Mouse (Mus musculus): ENCODE data around the gene Gimap4. TPM values are rescaled to one million over a fixed set of nuclear protein-coding genes. Genes with fewer than 3 reads are reported as not detected.

The Gimap4 gene
- 0.31 and 0.51 TPM in 2 replicates for polyA plus RNA-seq (2012; rRNA removed)

- H3K4me1 ChIP-seq (ENCODE audit: control insufficient read depth, insufficient read depth, low read length) = peaks cover 1% of the 10 kb centered on the region; the same call in 1 of the 2 replicates
- H3K27ac ChIP-seq (ENCODE audit: insufficient read depth, low read length) = no peak within 1 kb of the TSS
- TF ChIP-seq CTCF (IDR thresholded peaks at IDR 0.05; ENCODE audit: extremely low read depth, insufficient read depth, low read length) (no peak), POLR2A (IDR thresholded peaks at IDR 0.05; ENCODE audit: extremely low read depth, insufficient read depth, low read length) (no peak)
- no peak within 1 kb of the TSS for H3K4me3 ChIP-seq (ENCODE audit: insufficient read depth, low read length)
Measured at GRCm38 (mm10) chr6:48684319-48684718, at the start of gene Gimap4. Gimap4 (plus strand) TSS chr6:48684549.

DNA sequence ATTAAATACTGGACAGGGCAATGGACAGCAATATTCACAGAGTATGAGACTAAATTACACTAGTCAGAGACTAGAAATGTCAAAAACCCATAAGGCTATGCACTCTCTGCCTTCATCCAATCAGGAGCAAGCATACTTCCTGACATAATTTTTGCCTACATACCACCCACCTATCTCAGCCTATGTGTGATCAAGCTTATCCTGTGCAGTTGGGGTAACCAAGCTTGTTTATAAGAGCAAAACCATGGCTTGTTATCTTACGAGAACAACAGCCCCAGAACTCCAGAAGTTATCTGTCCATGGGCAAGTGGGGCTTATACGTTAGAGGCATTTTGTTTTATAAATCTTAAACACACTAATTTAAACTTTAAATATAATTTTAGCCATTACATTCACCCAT lies 49.2 kb upstream of the Gimap4 start:
- Histone ChIP-seq H3K4me1 (ENCODE audit: control insufficient read depth, insufficient read depth, low read length) (peaks cover under 1% of the 10 kb centered on the region), H3K4me3 (ENCODE audit: insufficient read depth, low read length) (no peak overlapping the region), H3K27ac (ENCODE audit: insufficient read depth, low read length) (no peak overlapping the region)
- TF ChIP-seq POLR2A (IDR thresholded peaks at IDR 0.05; ENCODE audit: extremely low read depth, insufficient read depth, low read length) (no peak), CTCF (IDR thresholded peaks at IDR 0.05; ENCODE audit: extremely low read depth, insufficient read depth, low read length) (no peak)

DNA sequence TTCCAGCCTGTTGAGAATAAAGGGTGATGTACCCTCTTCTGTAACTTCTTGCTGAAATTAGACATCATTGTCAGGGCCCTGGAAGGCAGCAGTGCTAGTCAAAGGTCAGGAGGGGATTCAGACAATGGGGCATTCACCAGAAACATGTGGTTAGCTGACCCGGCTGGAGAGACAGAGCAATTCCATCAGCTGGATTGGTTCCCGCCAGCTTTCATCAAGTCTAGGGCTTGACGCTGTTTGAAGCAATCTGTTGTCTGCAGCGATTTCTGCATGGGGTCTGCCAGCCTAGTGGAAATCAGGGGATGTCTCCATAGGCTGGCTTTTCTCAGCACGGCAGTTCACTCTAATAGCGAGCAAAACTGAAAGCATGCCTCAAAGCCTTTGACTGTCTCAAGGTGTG lies 47.8 kb upstream of the Gimap4 start:
- Histone ChIP-seq H3K4me1 (ENCODE audit: control insufficient read depth, insufficient read depth, low read length) (no peaks in the 10 kb centered on the region; the same call in 1 of the 2 replicates), H3K27ac (ENCODE audit: insufficient read depth, low read length) (no peak overlapping the region), H3K4me3 (ENCODE audit: insufficient read depth, low read length) (no peak overlapping the region)
- TF ChIP-seq POLR2A (IDR thresholded peaks at IDR 0.05; ENCODE audit: extremely low read depth, insufficient read depth, low read length) (no peak), CTCF (IDR thresholded peaks at IDR 0.05; ENCODE audit: extremely low read depth, insufficient read depth, low read length) (no peak)

DNA sequence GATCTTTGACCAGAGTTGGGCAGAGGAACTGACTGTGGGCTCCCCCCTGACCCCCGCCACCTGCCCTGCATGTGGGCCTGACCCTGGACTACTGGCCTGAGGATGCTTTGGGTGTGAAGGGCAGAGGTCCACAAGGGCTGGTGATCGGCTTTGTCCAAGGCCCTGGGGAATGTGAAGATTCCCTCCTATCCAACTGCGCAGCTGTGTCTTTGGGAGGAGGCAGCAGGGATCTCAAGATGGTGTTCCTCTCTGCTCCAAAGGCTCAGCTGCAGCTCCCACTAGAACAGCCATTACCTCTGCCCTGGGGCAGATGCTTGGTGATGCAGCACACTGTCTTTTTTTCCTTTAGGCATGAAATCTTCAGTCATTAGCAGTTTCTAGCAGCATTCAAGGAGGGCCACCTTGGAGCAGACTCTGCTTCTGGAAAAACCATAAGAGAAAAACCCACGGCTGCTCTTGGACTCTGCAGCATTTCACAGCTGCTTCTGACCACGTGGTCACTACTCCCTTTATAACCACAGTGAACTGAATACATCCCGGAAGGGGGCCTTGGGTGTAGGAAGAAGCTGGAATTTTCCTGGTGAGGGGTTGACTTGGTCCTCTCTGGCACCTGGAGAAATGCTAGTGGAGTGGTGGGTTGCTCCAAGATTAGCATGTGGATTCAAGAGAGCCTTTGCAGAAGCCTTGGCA lies 46.4 kb upstream of the Gimap4 start:
- Histone ChIP-seq H3K4me1 (ENCODE audit: control insufficient read depth, insufficient read depth, low read length) (no peaks in the 10 kb centered on the region; the same call in 1 of the 2 replicates), H3K27ac (ENCODE audit: insufficient read depth, low read length) (no peak overlapping the region), H3K4me3 (ENCODE audit: insufficient read depth, low read length) (no peak overlapping the region)
- TF ChIP-seq CTCF (IDR thresholded peaks at IDR 0.05; ENCODE audit: extremely low read depth, insufficient read depth, low read length) = no peak
- no peak for TF ChIP-seq POLR2A (IDR thresholded peaks at IDR 0.05; ENCODE audit: extremely low read depth, insufficient read depth, low read length)

DNA sequence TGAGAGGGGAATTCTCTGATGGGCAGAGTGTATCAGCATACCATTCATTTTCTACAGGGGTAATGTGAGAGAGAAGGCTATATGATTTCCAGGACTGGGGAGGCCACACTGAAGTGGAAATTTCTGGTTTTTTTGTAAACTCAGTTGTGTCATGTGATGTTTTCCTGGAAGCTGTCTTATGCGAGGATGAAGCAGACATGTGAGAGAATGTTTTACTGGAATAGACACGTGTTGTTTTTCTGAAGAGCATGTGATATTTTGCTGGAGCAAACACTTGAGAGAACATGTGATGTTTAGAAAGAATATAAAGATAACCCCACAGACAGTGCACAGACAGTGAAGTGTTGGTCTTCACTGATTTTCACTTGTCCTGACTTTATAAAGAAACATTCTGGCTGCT lies 45.8 kb upstream of the Gimap4 start:
- Histone ChIP-seq H3K4me3 (ENCODE audit: insufficient read depth, low read length) (no peak overlapping the region), H3K27ac (ENCODE audit: insufficient read depth, low read length) (no peak overlapping the region), H3K4me1 (ENCODE audit: control insufficient read depth, insufficient read depth, low read length) (no peaks in the 10 kb centered on the region; the same call in 1 of the 2 replicates)
- TF ChIP-seq POLR2A (IDR thresholded peaks at IDR 0.05; ENCODE audit: extremely low read depth, insufficient read depth, low read length) (no peak), CTCF (IDR thresholded peaks at IDR 0.05; ENCODE audit: extremely low read depth, insufficient read depth, low read length) (no peak)

GRCm38 (mm10) chr6:48641391-48641790 lies 43.0 kb upstream of the Gimap4 start:
- TF ChIP-seq CTCF (IDR thresholded peaks at IDR 0.05; ENCODE audit: extremely low read depth, insufficient read depth, low read length) (no peak), POLR2A (IDR thresholded peaks at IDR 0.05; ENCODE audit: extremely low read depth, insufficient read depth, low read length) (no peak)
- Histone ChIP-seq H3K4me3 (ENCODE audit: insufficient read depth, low read length) (no peak overlapping the region), H3K27ac (ENCODE audit: insufficient read depth, low read length) (no peak overlapping the region), H3K4me1 (ENCODE audit: control insufficient read depth, insufficient read depth, low read length) (no peaks in the 10 kb centered on the region; the same call in 1 of the 2 replicates)

DNA sequence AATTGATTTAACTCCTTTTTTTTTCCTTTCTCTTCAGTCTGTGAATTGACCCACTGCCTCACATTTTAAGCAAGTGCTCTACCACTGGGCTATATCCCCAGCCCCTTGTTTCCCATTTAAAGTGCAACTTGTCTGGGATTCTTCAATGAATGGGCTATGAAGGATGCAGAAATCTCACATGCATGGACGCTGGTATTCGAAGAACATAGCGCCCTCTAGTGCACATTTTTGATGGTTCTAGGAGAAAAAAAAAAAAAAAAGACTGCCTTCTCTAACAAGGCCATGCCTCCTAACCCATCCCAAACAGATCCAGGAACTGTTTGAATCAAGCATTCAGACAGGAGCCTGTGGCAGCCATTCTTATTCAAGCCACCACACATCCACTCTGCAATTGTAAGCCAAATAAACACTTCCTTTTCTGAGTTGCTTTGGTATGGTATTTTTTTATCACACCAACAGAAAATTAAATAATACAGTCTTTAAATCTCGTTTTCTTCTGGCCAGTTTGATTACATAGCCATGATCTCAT lies 41.5 kb upstream of the Gimap4 start:
- TF ChIP-seq CTCF (IDR thresholded peaks at IDR 0.05; ENCODE audit: extremely low read depth, insufficient read depth, low read length) (peak; percentile 59; the same call in 1 of the 2 replicates), POLR2A (IDR thresholded peaks at IDR 0.05; ENCODE audit: extremely low read depth, insufficient read depth, low read length) (no peak)
- no peak overlapping the region for H3K27ac ChIP-seq (ENCODE audit: insufficient read depth, low read length)
- no peak overlapping the region for H3K4me3 ChIP-seq (ENCODE audit: insufficient read depth, low read length)
- no peaks in the 10 kb centered on the region; the same call in 1 of the 2 replicates for H3K4me1 ChIP-seq (ENCODE audit: control insufficient read depth, insufficient read depth, low read length)

DNA sequence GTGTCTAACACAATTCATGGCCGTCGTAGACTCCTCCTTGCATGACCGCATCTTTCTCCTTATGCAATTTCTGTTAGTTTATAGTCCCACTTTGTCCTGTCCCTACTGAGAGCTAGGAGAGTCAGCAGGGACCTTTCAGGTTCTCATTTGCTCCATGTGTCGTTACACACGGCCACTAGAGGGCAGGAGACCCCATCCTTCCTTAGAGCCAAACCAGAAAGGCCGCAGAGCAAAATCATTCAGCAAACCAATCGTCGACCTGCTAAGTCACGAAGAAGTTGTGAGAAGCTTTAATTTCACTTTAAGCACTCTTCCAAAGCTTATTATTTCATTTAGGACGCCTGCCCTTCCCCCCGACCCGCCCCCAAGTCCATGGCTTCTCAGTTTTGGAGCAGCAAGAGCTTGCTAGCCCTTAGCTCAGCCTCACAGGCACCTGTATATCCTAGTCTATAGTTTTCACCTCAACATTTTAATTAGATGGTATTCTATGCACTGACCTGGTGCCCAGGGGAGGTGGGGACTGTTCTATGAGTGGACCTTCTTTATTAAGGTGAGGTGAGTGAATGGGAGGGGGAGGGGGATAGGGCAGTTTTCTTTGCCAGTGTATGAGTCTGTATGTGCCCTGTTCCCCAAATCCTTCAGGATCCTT lies 38.6 kb upstream of the Gimap4 start:
- H3K4me3 ChIP-seq (ENCODE audit: insufficient read depth, low read length) = no peak overlapping the region
- H3K27ac ChIP-seq (ENCODE audit: insufficient read depth, low read length) = no peak overlapping the region
- H3K4me1 ChIP-seq (ENCODE audit: control insufficient read depth, insufficient read depth, low read length) = no peaks in the 10 kb centered on the region
- no peak for TF ChIP-seq POLR2A (IDR thresholded peaks at IDR 0.05; ENCODE audit: extremely low read depth, insufficient read depth, low read length)
- TF ChIP-seq CTCF (IDR thresholded peaks at IDR 0.05; ENCODE audit: extremely low read depth, insufficient read depth, low read length) = peak; percentile 86

DNA sequence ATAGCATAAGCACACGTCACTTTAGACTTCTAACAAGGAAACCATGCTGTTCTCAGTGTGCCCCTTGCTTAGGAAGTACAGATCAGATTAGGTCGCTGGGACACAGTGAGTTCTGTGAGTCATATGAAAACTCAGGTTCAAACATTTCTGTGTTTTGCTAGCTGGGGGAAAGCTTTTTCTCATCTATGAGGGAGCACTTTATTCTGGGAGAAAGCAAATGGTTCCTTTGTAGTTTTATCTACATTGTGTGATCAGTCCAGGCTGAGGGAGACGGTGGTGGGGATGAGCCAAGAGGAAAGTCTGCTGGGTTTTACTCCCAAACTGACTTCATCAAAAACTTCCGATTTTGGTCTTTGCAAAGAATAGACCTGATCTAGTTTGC lies 38.0 kb upstream of the Gimap4 start:
- Histone ChIP-seq H3K4me1 (ENCODE audit: control insufficient read depth, insufficient read depth, low read length) (no peaks in the 10 kb centered on the region), H3K4me3 (ENCODE audit: insufficient read depth, low read length) (no peak overlapping the region), H3K27ac (ENCODE audit: insufficient read depth, low read length) (no peak overlapping the region)
- TF ChIP-seq CTCF (IDR thresholded peaks at IDR 0.05; ENCODE audit: extremely low read depth, insufficient read depth, low read length) (no peak), POLR2A (IDR thresholded peaks at IDR 0.05; ENCODE audit: extremely low read depth, insufficient read depth, low read length) (no peak)
